Mouse (Mus musculus) neural tube, embryonic 14.5 days (tissue): Measurements from ENCODE around the gene Adar. TPM values are rescaled to one million over a fixed set of nuclear protein-coding genes. Genes with fewer than 3 reads are reported as not detected.

Experiments used
- ATAC-seq: fragments of 200-750 bp; cut with Nextera tagmentation; 2 replicates; pipeline ENCODE4 v1.8.0; 2017; ENCODE audit warnings: low read depth, mild to moderate bottlenecking, moderate TSS enrichment, moderate library complexity
- H3K27ac ChIP-seq: fragments of 300-500 bp; sonication (generic); 2 replicates; pipeline ENCODE4 v1.5.1; 2014; ENCODE audit warnings: low read depth, mild to moderate bottlenecking, control low read depth, low read length, moderate library complexity, mixed read lengths
- H3K27me3 ChIP-seq: fragments of 300-500 bp; sonication (generic); 2 replicates; pipeline ENCODE4 v1.6.1; 2014; ENCODE audit warnings: low read length; ENCODE audit not compliant: control insufficient read depth, insufficient read depth
- H3K36me3 ChIP-seq: fragments of 300-500 bp; sonication (generic); 2 replicates; pipeline ENCODE4 v1.6.1; 2014; ENCODE audit warnings: low read length, mixed read lengths; ENCODE audit not compliant: control insufficient read depth, insufficient read depth
- H3K4me1 ChIP-seq: fragments of 300-500 bp; sonication (generic); 2 replicates; pipeline ENCODE4 v1.6.1; 2014; ENCODE audit warnings: low read length; ENCODE audit not compliant: control insufficient read depth, insufficient read depth
- H3K4me2 ChIP-seq: fragments of 300-500 bp; sonication (generic); 2 replicates; pipeline ENCODE4 v1.6.1; 2014; ENCODE audit warnings: mild to moderate bottlenecking, low read depth, low read length, control low read depth
- H3K4me3 ChIP-seq: fragments of 300-500 bp; sonication (generic); 2 replicates; pipeline ENCODE4 v1.5.1; 2014; ENCODE audit warnings: low read depth, low read length, control low read depth, mixed read lengths
- H3K9ac ChIP-seq: fragments of 300-500 bp; sonication (generic); replicated peaks from 2 replicates; pipeline ENCODE4 v1.6.1; 2014; ENCODE audit warnings: low read depth, mild to moderate bottlenecking, control low read depth, low read length, mixed read lengths
- H3K9me3 ChIP-seq: fragments of 300-500 bp; sonication (generic); 2 replicates; pipeline ENCODE4 v1.6.1; 2016; ENCODE audit warnings: low read length; ENCODE audit not compliant: control insufficient read depth
- WGBS: fragments of 180-500 bp; shearing (Covaris S2); extraction: QIAGEN DNeasy Blood & Tissue Kit; methylation state at CpG from one replicate; pipeline ENCODE4 v1.1.7; 2014; 5-methylcytosine and 5-hydroxymethylcytosine counted together
- polyA plus RNA-seq: library from polyadenylated mRNA; unstranded; fragments of >200 nt; fragmentation: Nextera tagmentation; extraction: Ambion mirVana; gene quantifications from 2 replicates; pipeline ENCODE4 v1.2.1, GENCODE M21; 2014

Adar gene
- polyA plus RNA-seq, 1 experiment from 2014 or later = 32.0 TPM

GRCm38 (mm10) chr3:89727028-89727427, 12.2 kb downstream of the Adar start:
- no peak overlapping the region for H3K27ac ChIP-seq
- ATAC-seq = 0 out of 2 replicates have a peak, but pooled peaks have one; percentile 22
- no peaks in the 10 kb centered on the region for H3K9me3 ChIP-seq
- no peak overlapping the region for H3K4me3 ChIP-seq
- H3K36me3 ChIP-seq = no peaks in the 10 kb centered on the region
- no peaks in the 10 kb centered on the region for H3K27me3 ChIP-seq
- no peak overlapping the region for H3K4me2 ChIP-seq
- no peak overlapping the region for H3K9ac ChIP-seq
- peaks cover 11% of the 10 kb centered on the region; the same call in 1 of the 2 replicates for H3K4me1 ChIP-seq
- 18% methylated on average over 4 of the region's 4 CpGs for WGBS

- no peaks in the 10 kb centered on the region for H3K36me3 ChIP-seq
- no peaks in the 10 kb centered on the region for H3K27me3 ChIP-seq
- no peak overlapping the region for H3K9ac ChIP-seq
- WGBS = 91% methylated on average over 2 of the region's 2 CpGs
- H3K4me3 ChIP-seq = no peak overlapping the region
- no peak overlapping the region for H3K27ac ChIP-seq
- ATAC-seq = no peak
- no peak overlapping the region for H3K4me2 ChIP-seq
- H3K4me1 ChIP-seq = peaks cover 11% of the 10 kb centered on the region; the same call in 1 of the 2 replicates
- no peaks in the 10 kb centered on the region for H3K9me3 ChIP-seq
Measured at GRCm38 (mm10) chr3:89728848-89729247, 14.0 kb downstream of the Adar start.

GRCm38 (mm10) chr3:89730350-89731331, 15.8 kb downstream of the Adar start:
- peak overlapping the region; percentile 34 for H3K4me3 ChIP-seq
- H3K27me3 ChIP-seq = no peaks in the 10 kb centered on the region
- H3K4me1 ChIP-seq = peaks cover 11% of the 10 kb centered on the region; the same call in 1 of the 2 replicates
- no peaks in the 10 kb centered on the region for H3K9me3 ChIP-seq
- 0 out of 2 replicates have a peak overlapping the region, but pooled peaks have one; percentile 32 for H3K9ac ChIP-seq
- 1% methylated on average over 32 of the region's 32 CpGs for WGBS
- H3K36me3 ChIP-seq = no peaks in the 10 kb centered on the region
- peak overlapping the region; percentile 45 for H3K4me2 ChIP-seq
- peak; percentile 76 for ATAC-seq
- H3K27ac ChIP-seq = no peak overlapping the region

- H3K36me3 ChIP-seq = peaks cover 4% of the 10 kb centered on the region; the same call in 1 of the 2 replicates
- 96% methylated on average over 4 of the region's 4 CpGs for WGBS
- no peak overlapping the region for H3K27ac ChIP-seq
- no peak overlapping the region for H3K4me2 ChIP-seq
- ATAC-seq = no peak
- no peaks in the 10 kb centered on the region for H3K9me3 ChIP-seq
- H3K4me3 ChIP-seq = no peak overlapping the region
- H3K27me3 ChIP-seq = no peaks in the 10 kb centered on the region
- no peak overlapping the region for H3K9ac ChIP-seq
- peaks cover 11% of the 10 kb centered on the region; the same call in 1 of the 2 replicates for H3K4me1 ChIP-seq
Measured at GRCm38 (mm10) chr3:89732091-89732490, 17.3 kb downstream of the Adar start.

GRCm38 (mm10) chr3:89738509-89738908, 23.7 kb downstream of the Adar start:
- no peak overlapping the region for H3K9ac ChIP-seq
- no peaks in the 10 kb centered on the region for H3K9me3 ChIP-seq
- H3K36me3 ChIP-seq = peaks cover 24% of the 10 kb centered on the region
- no peaks in the 10 kb centered on the region for H3K4me1 ChIP-seq
- no peak overlapping the region for H3K27ac ChIP-seq
- WGBS = 97% methylated on average over 6 of the region's 6 CpGs
- H3K4me3 ChIP-seq = no peak overlapping the region
- H3K27me3 ChIP-seq = no peaks in the 10 kb centered on the region
- H3K4me2 ChIP-seq = no peak overlapping the region
- no peak for ATAC-seq

- Histone ChIP-seq H3K9me3 (no peaks in the 10 kb centered on the region), H3K27me3 (no peaks in the 10 kb centered on the region), H3K36me3 (peaks cover 48% of the 10 kb centered on the region), H3K4me1 (no peaks in the 10 kb centered on the region), H3K4me2 (no peak overlapping the region), H3K9ac (no peak overlapping the region), H3K4me3 (no peak overlapping the region), H3K27ac (no peak overlapping the region)
- 35% methylated on average over 1 of the region's 1 CpGs for WGBS
- no peak for ATAC-seq
Measured at GRCm38 (mm10) chr3:89752307-89752706, 37.5 kb downstream of the Adar start.

- Histone ChIP-seq H3K9me3 (no peaks in the 10 kb centered on the region), H3K4me2 (no peak overlapping the region), H3K27me3 (no peaks in the 10 kb centered on the region), H3K27ac (no peak overlapping the region), H3K9ac (no peak overlapping the region), H3K4me1 (peaks cover 26% of the 10 kb centered on the region), H3K4me3 (no peak overlapping the region), H3K36me3 (peaks cover 44% of the 10 kb centered on the region)
- 77% methylated on average over 6 of the region's 6 CpGs for WGBS
- ATAC-seq = no peak
Measured at GRCm38 (mm10) chr3:89755283-89755682, 40.5 kb downstream of the Adar start.

- H3K27me3 ChIP-seq = no peaks in the 10 kb centered on the region
- no peak overlapping the region for H3K27ac ChIP-seq
- peaks cover 31% of the 10 kb centered on the region for H3K4me1 ChIP-seq
- WGBS = 84% methylated on average over 2 of the region's 2 CpGs
- H3K4me2 ChIP-seq = no peak overlapping the region
- H3K9me3 ChIP-seq = no peaks in the 10 kb centered on the region
- no peak for ATAC-seq
- no peak overlapping the region for H3K9ac ChIP-seq
- no peak overlapping the region for H3K4me3 ChIP-seq
- peaks cover 27% of the 10 kb centered on the region for H3K36me3 ChIP-seq
Measured at GRCm38 (mm10) chr3:89757851-89758250, 43.0 kb downstream of the Adar start.

GRCm38 (mm10) chr3:89759786-89760185, 45.0 kb downstream of the Adar start:
- H3K4me3 ChIP-seq = peak overlapping the region; percentile 8; the same call in 1 of the 2 replicates
- H3K27ac ChIP-seq = no peak overlapping the region; the same call in 1 of the 2 replicates
- H3K4me2 ChIP-seq = peak overlapping the region; percentile 44
- H3K9ac ChIP-seq = peak overlapping the region; percentile 29; the same call in 1 of the 2 replicates
- no peaks in the 10 kb centered on the region for H3K27me3 ChIP-seq
- 50% methylated on average over 3 of the region's 3 CpGs for WGBS
- ATAC-seq = no peak
- H3K36me3 ChIP-seq = peaks cover 27% of the 10 kb centered on the region
- peaks cover 32% of the 10 kb centered on the region for H3K4me1 ChIP-seq
- no peaks in the 10 kb centered on the region for H3K9me3 ChIP-seq
